Mouse (Mus musculus) neural tube, embryonic 12.5 days (tissue): ENCODE measurements around the gene Phkg2. TPM values are rescaled to one million over a fixed set of nuclear protein-coding genes. Genes with fewer than 3 reads are reported as not detected.
"Not testable (repeated sequence)": the region's sequence is repeated elsewhere in the genome, so short reads cannot be mapped to it uniquely, and the experiment has no call there.

Experiments
- ATAC-seq: fragments of 200-750 bp; cut with Nextera tagmentation; 2 replicates; pipeline ENCODE4 v1.8.0; 2017; ENCODE audit warnings: low read depth, mild to moderate bottlenecking, moderate TSS enrichment, moderate library complexity; ENCODE audit not compliant: low FRiP score
- H3K27ac ChIP-seq: fragments of 300-500 bp; sonication (generic); 2 replicates; pipeline ENCODE4 v1.5.1; 2016
- H3K27me3 ChIP-seq: fragments of 300-500 bp; sonication (generic); replicated peaks from 2 replicates; pipeline ENCODE4 v1.6.1; 2016; ENCODE audit warnings: mild to moderate bottlenecking
- H3K36me3 ChIP-seq: fragments of 300-500 bp; sonication (generic); 2 replicates; pipeline ENCODE4 v1.6.1; 2016; ENCODE audit warnings: mild to moderate bottlenecking
- H3K4me1 ChIP-seq: fragments of 300-500 bp; sonication (generic); 2 replicates; pipeline ENCODE4 v1.6.1; 2016
- H3K4me2 ChIP-seq: fragments of 300-500 bp; sonication (generic); replicated peaks from 2 replicates; pipeline ENCODE4 v1.6.1; 2016; ENCODE audit warnings: mild to moderate bottlenecking
- H3K4me3 ChIP-seq: fragments of 300-500 bp; sonication (generic); 2 replicates; pipeline ENCODE4 v1.5.1; 2016
- H3K9ac ChIP-seq: fragments of 300-500 bp; sonication (generic); 2 replicates; pipeline ENCODE4 v1.6.1; 2016; ENCODE audit warnings: mild to moderate bottlenecking
- H3K9me3 ChIP-seq: fragments of 300-500 bp; sonication (generic); 2 replicates; pipeline ENCODE4 v1.6.1; 2016; ENCODE audit warnings: mild to moderate bottlenecking
- WGBS: fragments of 180-500 bp; shearing (Covaris S2); methylation state at CpG from one replicate; pipeline ENCODE4 v1.1.7; 2016; 5-methylcytosine and 5-hydroxymethylcytosine counted together
- polyA plus RNA-seq: library from polyadenylated mRNA; unstranded; fragments of >200 nt; fragmentation: Nextera tagmentation; extraction: Ambion mirVana; gene quantifications from 2 replicates; pipeline ENCODE4 v1.2.1, GENCODE M21; 2016

Gene Phkg2
- polyA plus RNA-seq, 1 experiment from 2014 or later: 54.8 TPM

DNA sequence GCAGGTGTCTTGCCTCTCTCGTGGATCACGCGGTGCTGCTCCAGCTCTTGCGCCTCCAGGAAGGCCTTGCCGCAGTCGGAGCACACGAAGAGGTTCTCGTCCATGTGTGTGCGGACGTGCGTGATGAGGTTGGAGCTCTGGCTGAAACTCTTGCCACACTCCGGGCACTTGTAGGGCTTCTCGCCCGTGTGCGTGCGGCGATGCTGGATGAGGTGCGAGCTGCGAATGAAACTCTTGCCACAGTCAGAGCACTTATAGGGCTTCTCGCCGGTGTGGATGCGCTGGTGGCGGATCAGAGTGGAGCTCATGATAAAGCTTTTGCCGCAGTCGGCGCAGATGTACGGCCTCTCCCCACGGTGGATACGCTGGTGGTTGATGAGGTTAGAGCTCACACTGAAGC, 37.9 kb downstream of the Phkg2 start:
- H3K9me3 ChIP-seq: no peaks in the 10 kb centered on the region
- H3K27ac ChIP-seq: no peak overlapping the region
- H3K9ac ChIP-seq: no peak overlapping the region
- H3K36me3 ChIP-seq: peaks cover 67% of the 10 kb centered on the region
- H3K27me3 ChIP-seq: no peaks in the 10 kb centered on the region
- no peak overlapping the region for H3K4me3 ChIP-seq
- peaks cover 12% of the 10 kb centered on the region for H3K4me1 ChIP-seq
- 98% methylated on average over 29 of the region's 29 CpGs for WGBS
- no peak for ATAC-seq
- no peak overlapping the region for H3K4me2 ChIP-seq

DNA sequence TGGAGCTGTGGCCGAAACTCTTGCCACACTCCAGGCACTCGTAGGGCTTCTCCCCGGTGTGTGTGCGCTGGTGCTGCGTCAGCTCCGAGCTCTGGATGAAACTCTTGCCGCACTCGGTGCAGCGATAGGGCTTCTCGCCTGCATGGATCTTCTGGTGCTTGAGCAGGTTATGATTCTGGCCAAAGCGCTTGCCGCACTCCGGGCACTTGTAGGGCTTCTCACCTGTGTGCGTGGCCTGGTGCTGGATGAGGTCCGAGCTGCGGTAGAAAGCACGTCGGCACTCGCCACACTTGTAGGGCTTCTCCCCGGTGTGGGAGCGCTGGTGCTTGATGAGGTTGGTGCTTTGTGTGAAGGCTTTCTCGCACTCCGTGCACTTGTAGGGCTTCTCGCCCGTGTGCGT, 38.4 kb downstream of the Phkg2 start:
- H3K4me1 ChIP-seq: peaks cover 16% of the 10 kb centered on the region
- H3K4me3 ChIP-seq: no peak overlapping the region
- ATAC-seq: no peak
- no peak overlapping the region for H3K4me2 ChIP-seq
- 97% methylated on average over 26 of the region's 26 CpGs for WGBS
- no peaks in the 10 kb centered on the region for H3K27me3 ChIP-seq
- no peaks in the 10 kb centered on the region for H3K9me3 ChIP-seq
- H3K9ac ChIP-seq: no peak overlapping the region
- no peak overlapping the region for H3K27ac ChIP-seq
- peaks cover 62% of the 10 kb centered on the region for H3K36me3 ChIP-seq

DNA sequence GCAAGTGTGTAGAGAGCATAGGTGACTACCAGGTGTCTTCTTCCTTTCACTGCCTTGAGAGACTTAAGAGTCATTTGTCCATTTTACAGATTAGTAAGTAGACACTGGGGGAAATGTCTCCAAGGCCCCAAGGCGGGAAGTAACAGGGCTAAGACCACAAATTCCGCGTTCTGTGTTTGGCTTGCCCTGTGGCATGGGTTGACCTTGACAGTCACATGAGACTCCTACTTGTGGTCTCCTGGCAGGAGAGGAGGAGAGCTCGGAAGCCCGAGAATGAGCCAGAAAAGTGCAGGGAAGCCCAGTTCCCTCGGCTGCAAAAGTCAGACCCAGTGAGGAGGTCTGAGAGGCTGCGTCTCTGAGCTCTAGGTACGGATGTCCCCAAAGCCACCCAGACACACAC, 40.4 kb downstream of the Phkg2 start:
- Histone ChIP-seq H3K4me1 (peaks cover 24% of the 10 kb centered on the region), H3K9ac (peak overlapping the region; percentile 99), H3K9me3 (no peaks in the 10 kb centered on the region), H3K27ac (no peak overlapping the region), H3K4me3 (peak overlapping the region; percentile 9; the same call in 1 of the 2 replicates), H3K36me3 (peaks cover 43% of the 10 kb centered on the region), H3K27me3 (no peaks in the 10 kb centered on the region), H3K4me2 (peak overlapping the region; percentile 81)
- 87% methylated on average over 8 of the region's 8 CpGs for WGBS
- no peak for ATAC-seq

DNA sequence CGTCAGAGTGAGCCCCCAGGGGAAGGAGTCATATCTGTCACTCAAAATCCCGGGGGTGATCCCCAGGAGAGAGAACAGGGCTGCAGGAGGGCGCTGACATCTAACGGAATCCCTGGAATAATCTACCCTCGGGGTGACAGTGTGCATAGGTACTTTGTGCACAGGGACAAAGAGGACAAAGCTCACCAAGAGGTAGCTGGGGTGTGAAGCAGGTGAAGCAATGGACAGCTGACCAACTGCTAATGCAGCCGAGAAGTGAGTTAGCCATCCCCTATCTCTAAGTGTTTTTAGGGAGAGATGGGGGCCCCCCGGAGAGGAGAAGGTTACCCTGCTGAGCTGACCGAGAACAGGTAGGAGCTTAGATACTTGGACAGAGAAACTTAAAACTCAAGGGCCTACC, 41.0 kb downstream of the Phkg2 start:
- Histone ChIP-seq H3K9me3 (no peaks in the 10 kb centered on the region), H3K9ac (peak overlapping the region; percentile 99), H3K4me3 (peak overlapping the region; percentile 91), H3K4me1 (peaks cover 24% of the 10 kb centered on the region), H3K27me3 (no peaks in the 10 kb centered on the region), H3K4me2 (peak overlapping the region; percentile 81), H3K36me3 (peaks cover 38% of the 10 kb centered on the region), H3K27ac (no peak overlapping the region)
- 29% methylated on average over 8 of the region's 8 CpGs for WGBS
- ATAC-seq: no peak

DNA sequence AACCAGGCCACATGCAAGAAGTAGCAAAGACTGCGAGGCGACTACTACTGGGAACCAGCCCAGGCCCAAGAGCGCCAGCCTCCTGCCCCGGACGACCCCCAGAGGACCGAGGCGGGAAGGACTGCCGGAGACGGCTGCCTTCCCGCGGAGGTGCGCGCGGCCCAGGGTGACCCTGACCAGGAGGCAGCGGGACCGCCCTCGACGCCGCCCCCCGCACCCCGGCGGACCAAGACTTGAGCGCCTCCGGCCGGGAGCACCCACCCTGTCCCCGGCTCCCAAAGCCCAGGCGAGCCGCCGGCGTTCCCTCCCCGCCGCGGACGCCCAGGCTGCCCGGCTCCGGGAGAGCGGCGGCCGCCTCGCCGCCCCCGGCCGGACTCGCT, 41.4 kb downstream of the Phkg2 start:
- Histone ChIP-seq H3K4me1 (peaks cover 24% of the 10 kb centered on the region), H3K9me3 (no peaks in the 10 kb centered on the region), H3K27me3 (no peaks in the 10 kb centered on the region), H3K4me3 (peak overlapping the region; percentile 91), H3K36me3 (peaks cover 33% of the 10 kb centered on the region), H3K4me2 (peak overlapping the region; percentile 81), H3K9ac (peak overlapping the region; percentile 99), H3K27ac (peak overlapping the region; percentile 75)
- 2% methylated on average over 19 of the region's 44 CpGs for WGBS
- 0 out of 2 replicates have a peak, but pooled peaks have one; percentile 11 for ATAC-seq

DNA sequence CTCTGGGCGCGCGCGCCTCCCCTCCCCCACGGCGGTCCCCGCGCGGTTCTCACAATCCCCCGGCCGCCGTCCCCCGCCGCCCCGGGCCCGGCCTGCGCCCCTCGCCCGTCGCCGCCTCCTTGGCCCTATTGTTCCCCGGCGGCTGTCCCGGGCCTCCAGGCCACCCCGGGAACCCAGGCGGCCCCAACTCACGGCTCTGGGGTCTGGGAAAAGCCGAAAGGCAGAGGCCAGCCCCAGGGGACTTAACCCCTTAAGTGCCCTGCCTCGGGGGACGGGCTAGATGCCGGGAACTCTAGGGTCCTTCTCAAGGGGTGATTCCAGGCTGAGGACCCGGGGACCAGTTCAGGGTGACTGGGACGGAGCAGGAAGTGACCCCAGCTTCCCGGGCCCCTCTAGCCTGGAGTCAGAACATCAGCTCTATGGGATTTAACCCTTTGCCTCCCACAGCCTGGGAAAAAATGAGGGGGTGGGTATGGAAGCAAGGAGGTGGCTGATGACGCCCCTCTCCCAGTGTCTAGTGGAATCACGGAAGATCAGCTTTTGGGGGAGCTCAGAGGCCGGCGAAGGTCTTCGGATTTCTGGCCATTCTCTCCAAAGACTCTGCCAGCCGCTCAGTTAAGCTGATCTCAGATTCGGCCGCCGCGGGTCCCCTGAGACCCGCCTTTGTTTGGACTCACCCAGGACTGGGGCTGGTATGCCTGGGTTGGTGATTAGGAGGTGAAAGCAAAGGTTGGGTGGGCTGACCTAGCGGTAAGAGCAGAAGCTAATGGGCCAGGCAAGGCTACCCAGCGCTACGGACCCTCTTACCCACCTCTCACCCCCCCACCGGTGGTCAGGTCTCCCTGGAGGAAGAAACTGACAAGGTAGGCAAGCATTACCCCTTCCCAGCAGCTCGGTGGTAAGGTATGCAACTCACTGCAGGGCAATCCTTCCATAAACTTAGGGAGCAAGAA, 42.0 kb downstream of the Phkg2 start, which contains the start of gene Zfp629:
Gene Zfp629 (minus strand): TSS at position 907 of the 953 bp plus-strand sequence.
- Histone ChIP-seq H3K9me3 (no peaks in the 10 kb centered on the region), H3K4me2 (peak within 1 kb of the TSS; percentile 81), H3K27me3 (no peaks in the 10 kb centered on the region), H3K4me1 (peaks cover 24% of the 10 kb centered on the region), H3K36me3 (peaks cover 27% of the 10 kb centered on the region), H3K9ac (peak within 1 kb of the TSS; percentile 99), H3K4me3 (peak within 1 kb of the TSS; percentile 91), H3K27ac (peak within 1 kb of the TSS; percentile 75)
- under 1% methylated on average over 50 of the region's 50 CpGs for WGBS
- ATAC-seq: peak; percentile 90

DNA sequence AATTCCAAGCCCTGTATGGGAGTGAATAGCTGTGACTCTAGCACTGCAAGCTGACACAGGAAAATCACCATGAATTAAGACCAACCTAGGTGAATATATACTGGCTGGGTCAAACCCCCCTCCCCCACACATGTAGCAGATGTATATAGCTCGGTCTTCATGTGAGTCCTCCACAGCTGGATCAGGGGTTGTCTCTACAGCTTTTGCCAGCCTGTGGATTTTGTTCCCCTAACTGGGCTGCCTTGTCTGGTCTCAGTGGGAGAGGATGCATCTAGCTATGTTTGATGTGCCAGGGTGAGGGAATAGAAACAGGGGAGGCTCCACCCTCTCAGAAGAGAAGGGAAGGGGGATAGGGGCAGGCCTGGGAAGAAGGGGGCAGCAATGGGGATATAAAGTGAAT, 43.2 kb downstream of the Phkg2 start:
- H3K4me1 ChIP-seq: peaks cover 24% of the 10 kb centered on the region
- no peak overlapping the region for H3K27ac ChIP-seq
- H3K36me3 ChIP-seq: peaks cover 15% of the 10 kb centered on the region
- H3K9ac ChIP-seq: 0 out of 2 replicates have a peak overlapping the region, but pooled peaks have one; percentile 29
- WGBS: 65% methylated on average over 1 of the region's 1 CpGs
- H3K4me2 ChIP-seq: peak overlapping the region; percentile 81
- H3K4me3 ChIP-seq: no peak overlapping the region
- H3K27me3 ChIP-seq: no peaks in the 10 kb centered on the region
- ATAC-seq: no peak
- no peaks in the 10 kb centered on the region for H3K9me3 ChIP-seq

DNA sequence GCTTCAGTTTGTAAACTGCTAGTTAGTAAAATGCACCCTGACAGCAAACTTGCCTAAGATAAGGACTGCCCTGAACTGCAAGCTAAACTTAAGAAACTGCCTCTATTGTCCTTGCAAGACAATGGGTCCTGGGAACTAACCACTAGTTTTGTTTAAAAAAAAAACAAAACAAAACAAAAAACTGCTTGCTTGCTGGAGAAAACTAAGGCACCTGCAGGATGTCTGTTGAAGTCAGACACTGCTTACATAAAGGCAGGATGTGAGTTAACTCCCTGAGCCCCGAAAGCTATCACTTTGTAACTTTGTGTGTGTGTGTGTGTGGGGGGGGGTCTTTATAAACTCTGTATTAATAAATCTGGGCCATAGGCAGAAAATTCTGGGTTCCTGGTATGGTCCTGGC, 43.7 kb downstream of the Phkg2 start:
- Histone ChIP-seq H3K9me3 (no peaks in the 10 kb centered on the region), H3K4me1 (peaks cover 24% of the 10 kb centered on the region), H3K4me2 (no peak overlapping the region), H3K27me3 (no peaks in the 10 kb centered on the region), H3K27ac (no peak overlapping the region), H3K9ac (no peak overlapping the region), H3K36me3 (peaks cover 10% of the 10 kb centered on the region), H3K4me3 (no peak overlapping the region)
- no peak for ATAC-seq
- WGBS: 93% methylated on average over 1 of the region's 1 CpGs

DNA sequence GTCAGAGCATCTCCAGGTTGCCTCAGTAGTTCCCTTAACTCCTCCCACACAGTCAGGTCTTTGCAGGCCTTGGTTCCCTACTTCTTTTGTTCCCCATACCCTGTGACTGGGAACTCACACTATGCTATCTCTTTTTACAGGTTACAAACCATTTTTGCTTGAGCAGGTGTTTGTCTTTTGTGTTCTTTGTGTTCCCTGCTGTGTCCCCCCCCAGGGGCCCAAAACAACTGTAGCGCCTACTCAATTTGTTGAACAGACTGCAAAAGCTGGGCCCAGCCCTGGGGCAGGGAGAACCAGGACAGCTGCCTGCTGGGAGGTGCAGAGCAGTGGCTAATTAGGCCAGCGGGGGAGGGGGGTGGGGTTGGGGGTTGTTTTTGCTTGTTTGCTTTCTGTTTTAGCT, 44.8 kb downstream of the Phkg2 start:
- no peak overlapping the region for H3K4me2 ChIP-seq
- no peak overlapping the region for H3K27ac ChIP-seq
- ATAC-seq: no peak
- H3K9ac ChIP-seq: no peak overlapping the region
- H3K36me3 ChIP-seq: no peaks in the 10 kb centered on the region
- H3K4me1 ChIP-seq: peaks cover 24% of the 10 kb centered on the region
- H3K4me3 ChIP-seq: no peak overlapping the region
- WGBS: 37% methylated on average over 2 of the region's 2 CpGs
- H3K27me3 ChIP-seq: no peaks in the 10 kb centered on the region
- H3K9me3 ChIP-seq: no peaks in the 10 kb centered on the region

DNA sequence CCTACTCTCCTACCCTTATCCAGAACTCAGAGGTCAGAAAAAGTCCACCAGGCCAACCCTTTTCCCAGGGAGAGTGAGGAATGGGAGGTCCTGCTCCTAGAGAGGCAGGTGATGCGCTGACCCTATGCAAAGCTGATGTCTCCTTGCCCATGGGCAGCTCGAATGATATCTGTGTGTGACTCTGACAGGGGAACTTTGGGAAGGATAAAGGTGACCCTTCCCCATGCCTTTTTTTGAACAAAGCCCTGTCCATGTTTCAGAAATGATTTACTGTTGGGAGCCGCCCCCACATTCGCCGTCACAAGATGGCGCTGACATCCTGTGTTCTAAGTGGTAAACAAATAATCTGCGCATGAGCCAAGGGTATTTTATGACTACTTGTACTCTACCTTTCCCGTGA, 45.3 kb downstream of the Phkg2 start:
- 91% methylated on average over 7 of the region's 8 CpGs for WGBS
- H3K27ac ChIP-seq, H3K9ac ChIP-seq, H3K4me2 ChIP-seq, H3K36me3 ChIP-seq, H3K4me3 ChIP-seq, ATAC-seq, H3K9me3 ChIP-seq, H3K27me3 ChIP-seq: not testable (repeated sequence)
- H3K4me1 ChIP-seq: peaks cover 21% of the 10 kb centered on the region

DNA sequence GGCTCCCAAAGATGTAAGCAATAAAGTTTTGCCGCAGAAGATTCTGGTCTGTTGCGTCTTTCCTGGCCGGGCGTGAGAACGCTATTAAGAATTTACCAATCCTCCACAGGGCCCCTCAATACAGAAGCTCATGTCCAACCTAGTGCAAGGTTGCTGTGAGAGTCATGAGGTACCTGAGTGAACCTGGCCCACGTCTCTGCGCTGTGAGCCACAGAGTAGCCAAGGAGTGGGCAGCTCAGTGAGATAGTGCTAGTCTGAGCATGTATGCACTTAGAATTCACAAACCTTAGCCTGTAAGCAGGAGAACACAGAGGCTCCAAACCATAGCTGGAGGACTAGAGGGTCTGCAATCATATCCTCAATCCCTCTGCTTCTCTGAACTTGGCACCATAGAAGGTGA, 52.9 kb downstream of the Phkg2 start:
- Histone ChIP-seq H3K4me2 (no peak overlapping the region), H3K36me3 (no peaks in the 10 kb centered on the region), H3K4me1 (no peaks in the 10 kb centered on the region), H3K27ac (no peak overlapping the region), H3K9ac (no peak overlapping the region), H3K4me3 (no peak overlapping the region), H3K9me3 (no peaks in the 10 kb centered on the region), H3K27me3 (no peaks in the 10 kb centered on the region)
- WGBS: 98% methylated on average over 7 of the region's 7 CpGs
- ATAC-seq: no peak

DNA sequence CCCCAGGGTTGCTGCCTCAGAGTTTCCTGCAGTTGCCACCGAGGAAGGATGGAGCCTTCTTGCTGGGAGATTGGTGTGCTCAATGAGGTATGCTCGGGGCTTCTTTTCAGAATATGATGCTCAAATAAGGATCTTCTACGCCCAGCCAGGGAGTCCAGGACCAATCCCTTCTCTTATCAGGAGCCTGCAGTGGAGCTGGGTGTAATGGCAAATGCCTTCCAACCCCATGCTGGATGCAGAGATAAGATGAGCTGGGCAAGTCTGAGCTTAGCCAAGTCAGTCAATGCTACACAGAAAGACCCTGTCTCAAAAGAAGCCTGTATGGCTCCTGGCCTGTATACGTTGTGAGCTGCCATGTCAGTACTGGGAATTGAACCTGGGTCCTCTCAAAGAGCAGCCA, 53.3 kb downstream of the Phkg2 start:
- H3K27me3 ChIP-seq: no peaks in the 10 kb centered on the region
- ATAC-seq: no peak
- H3K4me1 ChIP-seq: no peaks in the 10 kb centered on the region
- no peak overlapping the region for H3K9ac ChIP-seq
- no peaks in the 10 kb centered on the region for H3K9me3 ChIP-seq
- H3K27ac ChIP-seq: no peak overlapping the region
- H3K36me3 ChIP-seq: no peaks in the 10 kb centered on the region
- no peak overlapping the region for H3K4me2 ChIP-seq
- H3K4me3 ChIP-seq: no peak overlapping the region
- WGBS: 86% methylated on average over 4 of the region's 4 CpGs

DNA sequence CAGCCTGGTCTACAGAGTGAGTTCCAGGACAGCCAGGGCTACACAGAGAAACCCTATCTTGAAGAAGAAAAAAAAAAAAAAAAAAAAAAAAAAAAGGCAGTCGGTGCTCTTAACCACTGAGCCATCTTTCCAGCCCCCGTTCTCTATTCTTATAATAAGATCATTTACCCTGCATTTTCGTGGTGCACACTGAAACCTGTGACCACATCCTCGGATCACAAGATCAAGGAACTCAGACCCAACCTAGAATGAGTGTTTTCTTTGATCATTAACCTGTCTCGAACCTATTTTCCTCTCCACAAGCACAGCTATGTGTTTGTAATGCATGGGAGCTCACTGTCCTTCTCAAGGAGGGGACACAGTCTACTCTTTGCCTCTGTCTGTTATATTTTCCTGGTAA, 55.5 kb downstream of the Phkg2 start:
- ATAC-seq: no peak
- 80% methylated on average over 5 of the region's 5 CpGs for WGBS
- Histone ChIP-seq H3K36me3 (no peaks in the 10 kb centered on the region), H3K27ac (no peak overlapping the region), H3K9me3 (no peaks in the 10 kb centered on the region), H3K27me3 (no peaks in the 10 kb centered on the region), H3K4me3 (no peak overlapping the region), H3K4me1 (no peaks in the 10 kb centered on the region), H3K9ac (no peak overlapping the region), H3K4me2 (no peak overlapping the region)
